Mouse (Mus musculus) myocyte (in vitro differentiated cells): ENCODE measurements around the gene Gkap1. TPM values are rescaled to one million over a fixed set of nuclear protein-coding genes. Genes with fewer than 3 reads are reported as not detected.

Experiments used
- H3K27me3 ChIP-seq: one replicate; pipeline ENCODE4 v1.6.1; 2011; ENCODE audit not compliant: control insufficient read depth, insufficient read depth, insufficient read length
- H3K36me3 ChIP-seq: one replicate; pipeline ENCODE4 v1.6.1; 2011; ENCODE audit not compliant: control insufficient read depth, insufficient read depth
- H3K4me2 ChIP-seq: one replicate; pipeline ENCODE4 v1.6.1; 2011; ENCODE audit warnings: low read depth, control low read depth
- H3K4me3 ChIP-seq: one replicate; pipeline ENCODE4 v1.5.1; 2011; ENCODE audit warnings: mild to moderate bottlenecking, control low read depth, moderate library complexity
- H3K79me2 ChIP-seq: one replicate; pipeline ENCODE4 v1.6.1; 2011; ENCODE audit not compliant: control insufficient read depth, insufficient read depth
- H3ac ChIP-seq: one replicate; pipeline ENCODE4 v1.6.1; 2011; ENCODE audit not compliant: control insufficient read depth, insufficient read length
- CEBPB ChIP-seq: IDR thresholded peaks from 2 replicates; pipeline ENCODE4 v1.6.1; 2011; ENCODE audit warnings: mild to moderate bottlenecking, moderate library complexity; ENCODE audit not compliant: poor library complexity, insufficient read depth, severe bottlenecking
- E2F4 ChIP-seq: IDR thresholded peaks from one replicate; pipeline ENCODE4 v1.6.1; 2011; ENCODE audit warnings: mild to moderate bottlenecking, control low read depth, moderate library complexity; ENCODE audit not compliant: insufficient read depth
- MAX ChIP-seq: IDR thresholded peaks from one replicate; pipeline ENCODE4 v1.6.1; 2011; ENCODE audit warnings: low read depth, mild to moderate bottlenecking, control low read depth
- MYOD1 ChIP-seq, 3 experiments: IDR thresholded peaks; one replicate each; pipeline ENCODE4 v1.6.1; 2011; ENCODE audit warnings: control low read depth in 2 of 3, low read depth in 2 of 3, mild to moderate bottlenecking in 2 of 3, moderate library complexity in 1 of 3; ENCODE audit not compliant: insufficient read length in 2 of 3, control insufficient read depth in 1 of 3
- MYOG ChIP-seq, 3 experiments: IDR thresholded peaks; one replicate each; pipeline ENCODE4 v1.6.1; 2011; ENCODE audit warnings: control low read depth in 2 of 3, low read depth in 2 of 3, mild to moderate bottlenecking in 2 of 3; ENCODE audit not compliant: insufficient read length in 2 of 3, control insufficient read depth in 1 of 3, insufficient read depth in 1 of 3
- POLR2A ChIP-seq: IDR thresholded peaks from one replicate; pipeline ENCODE4 v1.6.1; 2011; ENCODE audit warnings: low read depth, mild to moderate bottlenecking, control low read depth, moderate library complexity; ENCODE audit not compliant: insufficient read length
- POLR2AphosphoS2 ChIP-seq: IDR thresholded peaks from one replicate; pipeline ENCODE4 v1.6.1; 2011; ENCODE audit warnings: low read depth, control low read depth; ENCODE audit not compliant: insufficient read length
- REST ChIP-seq: IDR thresholded peaks from one replicate; pipeline ENCODE4 v1.6.1; 2011; ENCODE audit warnings: mild to moderate bottlenecking, control low read depth, moderate library complexity; ENCODE audit not compliant: insufficient read depth, insufficient read length
- SRF ChIP-seq: IDR thresholded peaks from one replicate; pipeline ENCODE4 v1.6.1; 2011; ENCODE audit warnings: low read depth; ENCODE audit not compliant: control insufficient read depth, insufficient read length
- TCF12 ChIP-seq: IDR thresholded peaks from one replicate; pipeline ENCODE4 v1.6.1; 2011; ENCODE audit warnings: mild to moderate bottlenecking, control low read depth; ENCODE audit not compliant: poor library complexity, insufficient read depth, severe bottlenecking
- TCF3 ChIP-seq: IDR thresholded peaks from one replicate; pipeline ENCODE4 v1.6.1; 2011; ENCODE audit warnings: low read depth, control low read depth; ENCODE audit not compliant: insufficient read length
- USF1 ChIP-seq: IDR thresholded peaks from one replicate; pipeline ENCODE4 v1.6.1; 2011; ENCODE audit warnings: low read depth, mild to moderate bottlenecking, control low read depth, moderate library complexity
- polyA plus RNA-seq: library from polyadenylated mRNA; unstranded; fragments of >200 nt; fragmentation: generic; extraction: Trizol; gene quantifications from one replicate; pipeline ENCODE4 v1.2.1, GENCODE M21; 2012; ENCODE audit warnings: missing spikeins

Gkap1 gene
- polyA plus RNA-seq, 1 experiment, result 12.2 TPM

DNA sequence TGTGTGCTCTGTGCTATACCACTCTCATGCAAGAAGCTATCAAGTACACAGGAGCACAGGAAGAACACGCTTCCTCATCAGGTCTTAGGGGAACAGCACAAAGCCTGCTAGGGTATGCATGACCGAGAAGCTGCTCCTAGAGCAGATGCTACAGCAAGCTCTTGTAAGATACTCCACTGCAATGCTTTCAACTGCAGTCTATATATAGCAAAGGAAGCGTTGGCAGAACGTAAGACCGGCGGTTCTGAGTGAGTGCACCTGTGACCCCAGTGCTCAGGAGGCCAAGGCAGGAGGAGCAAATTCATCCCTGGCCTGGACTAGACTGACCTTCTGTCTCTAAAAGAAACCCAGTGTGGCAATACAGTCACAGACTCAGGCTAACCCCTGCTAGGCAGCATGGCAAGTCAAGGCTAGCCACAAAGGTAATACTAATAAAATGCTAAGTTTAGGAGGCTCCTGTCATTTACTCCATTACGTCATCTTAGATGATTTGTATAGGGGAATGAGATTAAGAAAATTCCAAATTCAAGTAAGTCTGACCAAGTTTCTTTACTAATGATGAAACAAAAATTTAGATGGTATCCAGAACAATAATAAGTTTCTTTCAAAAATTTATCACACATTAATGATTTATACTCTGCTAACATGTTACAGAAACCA is 77.4 kb downstream of the Gkap1 start:
- Histone ChIP-seq H3K27me3 (no peaks in the 10 kb centered on the region), H3K4me3 (no peak overlapping the region), H3K36me3 (peaks cover 35% of the 10 kb centered on the region), H3ac (no peak overlapping the region), H3K79me2 (peaks cover 74% of the 10 kb centered on the region), H3K4me2 (no peak overlapping the region)
- TF ChIP-seq POLR2A (no peak), POLR2AphosphoS2 (no peak), MAX (no peak)

DNA sequence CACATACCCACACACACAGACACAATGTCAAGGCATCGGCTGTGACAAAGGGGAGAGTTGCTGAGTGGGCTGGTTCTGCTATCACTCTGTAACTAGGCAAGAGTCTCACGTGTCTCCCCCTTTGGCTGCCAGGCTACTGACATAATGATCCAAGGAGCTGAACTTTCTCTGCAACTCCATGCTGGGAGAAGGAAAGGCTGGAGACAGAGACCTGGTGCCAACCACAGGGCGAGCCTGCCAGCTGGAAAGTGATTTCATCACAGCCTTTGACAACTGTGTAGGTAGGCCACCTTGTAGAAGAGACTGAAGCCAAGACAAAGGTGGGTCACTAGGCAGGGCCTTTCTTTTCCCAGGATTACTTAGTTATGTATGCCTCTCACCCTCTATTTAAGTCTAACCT is 78.3 kb downstream of the Gkap1 start:
- H3K79me2 ChIP-seq, result peaks cover 65% of the 10 kb centered on the region
- no peak overlapping the region for H3K4me2 ChIP-seq
- H3ac ChIP-seq, result no peak overlapping the region
- no peak for TF ChIP-seq E2F4
- no peak for TF ChIP-seq USF1
- TF ChIP-seq TCF12, result no peak
- no peak for TF ChIP-seq MYOG (IDR thresholded peaks at IDR 0.05; ENCODE audit: control insufficient read depth in 1 of 3, insufficient read depth in 1 of 3, insufficient read length in 2 of 3, low read depth in 2 of 3)
- no peak for TF ChIP-seq MYOD1 (IDR thresholded peaks at IDR 0.05; ENCODE audit: control insufficient read depth in 1 of 3, insufficient read length in 2 of 3, low read depth in 2 of 3)
- no peak for TF ChIP-seq REST
- TF ChIP-seq CEBPB, result no peak
- peaks cover 37% of the 10 kb centered on the region for H3K36me3 ChIP-seq
- H3K4me3 ChIP-seq, result no peak overlapping the region
- no peaks in the 10 kb centered on the region for H3K27me3 ChIP-seq

DNA sequence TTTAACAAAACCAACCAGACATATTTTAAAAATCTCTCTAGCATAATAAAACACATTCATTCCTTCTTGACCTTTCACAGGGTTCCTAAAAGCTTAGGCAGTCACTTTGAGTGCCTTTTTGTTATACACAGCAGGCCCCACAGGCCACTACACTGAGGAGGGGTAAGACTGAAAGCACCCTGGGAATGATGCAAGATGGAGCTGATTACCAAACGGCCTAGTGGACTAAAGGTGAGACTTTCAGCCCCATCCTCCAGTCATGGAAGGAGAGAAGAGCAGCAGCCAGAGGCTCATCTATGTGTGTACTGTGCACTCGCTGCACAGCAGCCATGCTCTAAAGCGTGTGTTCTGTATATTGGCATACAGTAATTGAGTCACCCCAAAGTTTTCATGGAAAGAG is 80.6 kb downstream of the Gkap1 start:
- H3K36me3 ChIP-seq, result peaks cover 57% of the 10 kb centered on the region
- H3K27me3 ChIP-seq, result no peaks in the 10 kb centered on the region
- H3ac ChIP-seq, result no peak overlapping the region
- no peak overlapping the region for H3K4me3 ChIP-seq
- H3K79me2 ChIP-seq, result peaks cover 46% of the 10 kb centered on the region
- no peak for TF ChIP-seq REST
- TF ChIP-seq E2F4, result no peak
- no peak for TF ChIP-seq POLR2A
- no peak for TF ChIP-seq POLR2AphosphoS2
- TF ChIP-seq TCF3, result no peak
- TF ChIP-seq MYOD1 (IDR thresholded peaks at IDR 0.05; ENCODE audit: control insufficient read depth in 1 of 3, insufficient read length in 2 of 3, low read depth in 2 of 3), result no peak
- TF ChIP-seq SRF, result no peak
- no peak for TF ChIP-seq CEBPB
- no peak for TF ChIP-seq MAX
- TF ChIP-seq USF1, result no peak
- TF ChIP-seq MYOG (IDR thresholded peaks at IDR 0.05; ENCODE audit: control insufficient read depth in 1 of 3, insufficient read depth in 1 of 3, insufficient read length in 2 of 3, low read depth in 2 of 3), result no peak
- TF ChIP-seq TCF12, result no peak
- H3K4me2 ChIP-seq, result no peak overlapping the region

DNA sequence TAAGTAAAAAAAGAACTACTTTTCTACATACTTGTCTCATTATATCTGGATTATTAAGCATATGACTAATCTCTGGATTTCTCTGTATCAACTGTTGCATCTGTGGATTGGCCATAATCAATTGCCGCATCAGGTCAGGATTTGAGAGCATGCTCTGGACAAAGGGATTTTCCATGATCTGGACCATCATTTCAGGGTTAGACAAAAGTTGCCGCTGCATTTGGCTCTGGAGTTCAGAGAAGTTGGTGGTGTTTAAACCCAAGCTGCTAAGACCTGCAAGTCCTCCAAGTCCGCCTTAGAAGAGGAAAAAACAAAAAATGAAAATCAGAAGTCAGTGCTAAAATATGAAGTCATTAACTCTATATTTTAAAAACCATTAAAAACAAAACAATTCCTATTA is 82.3 kb downstream of the Gkap1 start:
- H3K27me3 ChIP-seq, result no peaks in the 10 kb centered on the region
- H3K4me3 ChIP-seq, result no peak overlapping the region
- H3K36me3 ChIP-seq, result peaks cover 57% of the 10 kb centered on the region
- no peak overlapping the region for H3K4me2 ChIP-seq
- peaks cover 36% of the 10 kb centered on the region for H3K79me2 ChIP-seq
- no peak for TF ChIP-seq USF1
- no peak for TF ChIP-seq MAX
- no peak for TF ChIP-seq TCF3
- no peak for TF ChIP-seq POLR2AphosphoS2
- no peak for TF ChIP-seq TCF12
- no peak for TF ChIP-seq REST
- no peak for TF ChIP-seq E2F4
- H3ac ChIP-seq, result no peak overlapping the region

DNA sequence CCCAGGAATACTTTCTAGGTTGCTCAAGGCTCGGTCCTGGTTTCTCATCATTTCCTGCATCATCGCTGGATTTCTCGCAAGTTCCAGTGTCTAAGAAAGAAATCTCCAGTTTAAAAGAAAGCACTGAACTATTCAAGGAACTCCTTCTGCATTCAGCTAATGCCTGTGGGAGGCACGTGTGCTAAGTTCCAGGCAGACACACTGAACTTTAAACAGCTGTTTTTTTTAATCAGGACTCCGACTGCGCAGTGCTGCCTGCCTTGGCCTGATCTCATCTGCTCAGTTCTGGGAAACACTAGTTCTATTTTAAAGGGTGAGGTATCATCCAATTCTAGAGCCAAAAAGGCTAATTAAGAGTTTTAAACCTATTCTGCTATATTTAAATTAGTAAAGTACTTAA is 83.4 kb downstream of the Gkap1 start:
- Histone ChIP-seq H3K27me3 (no peaks in the 10 kb centered on the region), H3K4me3 (no peak overlapping the region), H3K79me2 (peaks cover 34% of the 10 kb centered on the region), H3ac (no peak overlapping the region), H3K36me3 (peaks cover 50% of the 10 kb centered on the region), H3K4me2 (no peak overlapping the region)
- TF ChIP-seq TCF12 (no peak), MYOD1 (IDR thresholded peaks at IDR 0.05; ENCODE audit: control insufficient read depth in 1 of 3, insufficient read length in 2 of 3, low read depth in 2 of 3) (no peak), REST (no peak), POLR2AphosphoS2 (no peak), USF1 (no peak), TCF3 (no peak), MYOG (IDR thresholded peaks at IDR 0.05; ENCODE audit: control insufficient read depth in 1 of 3, insufficient read depth in 1 of 3, insufficient read length in 2 of 3, low read depth in 2 of 3) (no peak), CEBPB (no peak), SRF (no peak), E2F4 (no peak), MAX (no peak), POLR2A (no peak)
